Mouse (Mus musculus) thymus, postnatal 36 days (tissue): ENCODE data around the gene Meis2.
A peak's percentile ranks its signal among the peaks of the same experiment; 100 is the strongest.

Source experiments
- DNase-seq, 2 experiments: peaks; one replicate each; pipeline ENCODE4 v3.0.0; 2022; ENCODE audit warnings: mixed read lengths in 2 of 2

The Meis2 gene

DNA sequence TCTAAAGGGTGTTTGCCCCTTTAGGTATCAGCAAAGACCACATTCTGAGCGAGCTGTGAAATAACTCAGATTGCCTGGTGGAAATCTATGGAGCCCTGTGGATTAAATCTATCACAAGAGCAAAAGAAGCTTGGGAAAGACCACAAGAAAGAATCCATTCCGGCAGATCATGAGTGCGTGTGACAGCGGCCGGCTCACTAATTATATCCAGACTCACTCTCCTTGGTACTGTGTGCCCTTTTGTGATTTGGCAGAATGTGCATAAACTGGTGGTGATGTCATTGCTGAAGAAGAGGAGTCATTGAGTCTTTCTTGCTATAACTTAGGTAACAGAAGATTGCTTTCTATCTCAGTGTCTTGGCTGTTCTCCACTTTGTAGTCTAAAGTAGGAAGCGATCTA lies 172.5 kb downstream of the Meis2 start:
- DNase-seq, result no peak

DNA sequence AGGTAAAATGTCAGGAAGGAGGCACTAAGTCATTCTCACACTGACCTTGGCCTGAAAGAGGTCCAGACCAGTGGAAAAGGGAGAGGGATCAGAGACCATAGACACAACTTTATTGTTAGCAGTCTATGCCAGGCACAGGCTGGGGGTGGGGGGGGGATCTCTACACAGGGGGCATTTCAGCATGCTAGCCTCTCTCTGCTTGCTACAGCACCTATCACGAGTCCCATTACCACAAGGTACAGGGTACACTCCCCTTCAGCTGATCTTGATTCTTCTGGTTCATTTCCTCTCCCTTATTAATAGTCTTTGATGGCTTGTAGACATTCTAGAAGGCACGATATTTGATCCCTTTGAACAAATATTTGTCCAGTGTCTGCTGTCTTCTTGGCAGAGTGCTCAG lies 174.9 kb downstream of the Meis2 start:
- no peak for DNase-seq

DNA sequence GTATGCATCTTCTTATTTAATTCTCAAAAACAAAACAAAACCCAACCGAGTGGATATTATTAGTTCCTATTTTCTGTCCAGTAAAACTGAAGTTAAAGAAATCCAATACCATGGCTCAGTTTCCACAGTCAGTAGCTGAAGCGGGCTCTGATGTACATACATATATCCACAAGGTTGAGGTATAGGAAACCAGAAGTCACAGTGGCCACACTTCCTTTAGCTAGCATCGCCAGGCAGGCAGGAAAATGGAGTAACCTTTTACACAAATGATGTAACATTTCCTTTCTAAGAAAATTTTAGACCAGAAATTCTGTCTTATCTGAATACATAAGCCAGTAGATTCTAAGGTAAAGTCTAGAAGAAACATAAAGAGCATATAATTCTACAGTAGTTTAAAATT lies 175.6 kb downstream of the Meis2 start:
- DNase-seq, result no peak

DNA sequence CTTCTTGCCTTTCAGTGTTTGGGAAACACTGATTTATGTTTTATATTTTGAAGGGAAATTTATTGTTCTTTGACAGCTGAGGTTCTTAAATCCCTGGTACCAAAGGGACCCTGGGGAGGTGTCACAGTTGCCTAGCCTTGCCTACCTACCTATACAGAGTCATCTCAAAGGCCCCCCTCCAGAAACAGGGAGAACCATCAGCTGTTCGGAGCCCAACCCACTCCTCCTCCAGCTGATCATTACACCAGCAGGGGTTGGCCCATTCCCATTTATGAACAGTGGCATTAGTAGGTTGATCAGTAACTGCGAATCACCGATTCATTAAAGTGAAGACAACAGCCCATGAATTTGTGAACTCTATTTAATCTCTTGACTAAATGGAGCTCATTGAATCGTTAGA lies 176.4 kb downstream of the Meis2 start:
- no peak for DNase-seq

DNA sequence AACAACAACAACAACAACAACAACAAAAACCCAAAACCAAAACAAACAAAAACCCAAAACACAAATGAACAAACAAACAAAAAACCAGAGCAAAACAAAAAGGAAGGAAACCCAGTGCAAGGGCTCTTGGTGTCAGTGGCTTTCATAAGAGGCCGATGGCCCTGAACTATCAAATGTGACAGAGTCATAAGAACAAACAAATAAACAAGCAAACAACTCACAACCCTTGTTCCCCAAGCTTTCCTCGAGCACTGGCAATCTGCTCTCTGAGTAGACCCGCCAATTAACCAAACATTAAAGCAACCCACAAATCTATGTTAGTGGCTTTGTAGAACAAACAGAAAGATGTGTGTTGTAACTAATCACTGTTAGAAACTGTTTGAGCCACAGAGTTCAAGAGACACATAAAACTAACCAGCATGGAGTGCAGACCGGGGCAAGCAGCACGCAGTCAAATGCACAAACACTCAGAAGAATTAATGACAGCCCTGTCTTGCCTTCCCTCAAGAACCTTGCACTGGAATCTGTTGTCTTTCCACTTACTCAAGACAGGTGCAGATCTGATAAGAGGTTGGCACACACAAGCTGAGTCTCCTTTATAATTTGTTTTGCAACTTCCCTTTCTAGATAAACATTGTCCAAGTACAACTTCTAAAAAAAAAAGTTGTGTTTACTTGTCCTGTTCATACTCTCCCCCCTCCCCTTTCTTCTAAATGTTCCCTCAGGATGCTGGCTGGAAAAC lies 177.1 kb downstream of the Meis2 start:
- DNase-seq, result no peak

DNA sequence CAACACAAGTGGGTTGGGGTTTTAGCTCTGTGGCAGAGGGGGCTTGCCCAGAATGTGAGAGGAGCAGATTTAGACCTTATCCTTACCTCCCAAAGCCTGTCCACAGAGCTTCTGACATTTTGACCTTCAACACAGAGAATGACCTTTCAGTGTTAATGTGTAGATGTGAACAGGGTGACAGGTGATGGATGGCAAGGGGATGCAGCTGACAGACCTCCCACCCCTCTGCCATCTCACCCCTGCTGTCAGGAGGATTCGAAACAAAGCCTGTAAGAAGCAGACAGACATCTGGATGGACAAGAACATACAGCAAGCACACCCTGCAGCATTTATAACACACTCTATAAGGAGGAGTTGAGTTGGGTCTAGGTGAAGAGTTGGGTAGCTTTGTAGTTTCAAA lies 178.0 kb downstream of the Meis2 start:
- DNase-seq, result no peak

DNA sequence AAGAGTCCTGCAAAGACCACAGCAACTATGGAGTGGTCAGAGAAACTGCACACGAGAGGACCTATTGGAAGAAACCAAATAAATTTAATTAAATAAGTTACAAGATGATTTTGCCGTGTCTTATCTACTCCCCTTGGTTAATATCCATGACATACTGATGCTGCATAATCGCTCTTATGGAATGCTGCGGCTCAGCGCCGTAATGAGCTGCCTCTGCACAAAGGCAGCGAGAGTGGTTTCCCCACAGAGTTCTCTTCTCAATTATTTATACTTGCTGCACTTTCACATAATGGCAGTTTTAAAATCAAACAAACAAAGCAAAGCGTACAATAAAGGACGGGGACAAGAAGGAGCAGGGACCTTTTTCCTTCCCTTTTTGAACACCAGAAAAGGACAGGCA lies 181.5 kb downstream of the Meis2 start:
- DNase-seq, result no peak

DNA sequence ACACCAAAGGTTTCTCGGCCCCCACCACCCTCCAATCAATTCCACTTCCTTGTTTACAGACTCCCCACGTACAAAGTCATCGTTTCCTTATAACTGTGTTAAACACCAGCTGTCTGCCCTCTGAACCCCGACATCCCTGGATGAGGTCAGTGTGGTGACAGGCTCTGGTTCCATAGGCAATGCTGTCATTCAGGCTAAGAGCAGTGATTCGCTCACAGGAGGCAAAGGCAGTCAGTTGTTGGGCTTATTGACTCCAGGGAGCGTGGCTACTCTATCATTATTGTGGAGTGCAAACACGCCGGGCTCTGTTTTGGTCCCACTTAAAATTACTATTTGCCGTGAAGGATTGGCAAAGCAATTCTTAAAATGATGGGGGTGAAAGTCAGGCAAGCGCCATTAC lies 182.1 kb downstream of the Meis2 start:
- no peak for DNase-seq

DNA sequence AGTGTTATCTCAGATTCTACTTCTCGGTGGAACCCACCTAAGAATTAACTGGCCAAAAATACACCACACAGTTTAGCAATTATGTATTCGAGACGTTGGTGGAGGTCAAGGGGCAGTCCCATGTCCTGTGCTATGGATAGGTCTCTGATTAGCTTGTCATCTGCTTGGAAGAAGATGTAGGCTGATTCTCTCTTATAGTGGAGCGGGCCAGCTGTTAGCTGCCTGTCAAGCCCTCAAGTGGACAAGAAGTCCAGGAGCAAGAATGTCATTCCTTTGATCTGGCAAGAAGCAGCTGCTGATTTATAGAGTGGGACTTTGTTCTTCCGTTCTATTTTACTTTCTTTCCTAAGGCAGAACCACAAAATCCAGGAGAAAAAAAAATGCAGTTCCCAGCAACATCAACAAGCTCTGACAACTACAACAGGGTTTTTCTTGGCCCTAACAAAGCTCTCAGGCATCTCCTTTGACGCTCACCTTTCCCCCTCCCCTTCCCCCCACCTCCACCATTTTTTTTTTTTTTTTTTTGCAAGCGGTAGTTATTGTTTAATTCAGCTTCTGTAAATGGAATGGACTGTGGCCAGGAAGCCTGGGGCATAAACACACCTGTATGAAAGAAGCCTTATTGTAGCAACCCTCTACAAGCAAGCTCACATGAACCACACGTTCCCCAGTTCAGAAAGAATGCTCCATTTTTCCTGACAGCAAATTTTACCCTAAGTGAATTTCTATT lies 189.7 kb downstream of the Meis2 start:
- DNase-seq, result no peak

DNA sequence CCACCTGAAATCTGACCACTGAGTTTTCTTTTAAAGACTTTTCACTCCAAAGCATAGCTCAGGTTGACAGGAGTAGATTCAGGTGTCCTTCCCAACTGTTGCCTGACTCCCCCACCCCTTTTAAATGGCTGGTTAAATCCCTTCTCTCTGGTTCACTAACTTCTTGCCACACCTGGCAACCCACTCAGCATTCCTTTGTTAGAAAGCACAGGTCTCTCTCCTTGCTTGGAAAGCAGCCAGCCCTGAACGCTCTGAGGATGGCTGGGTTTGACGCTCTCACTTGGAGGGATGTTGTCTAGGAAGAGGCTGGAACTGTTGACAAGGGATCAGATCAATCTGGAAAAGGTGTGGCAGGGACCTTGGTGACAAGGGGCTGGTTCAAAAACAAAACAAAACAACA lies 192.8 kb downstream of the Meis2 start:
- DNase-seq, result no peak

DNA sequence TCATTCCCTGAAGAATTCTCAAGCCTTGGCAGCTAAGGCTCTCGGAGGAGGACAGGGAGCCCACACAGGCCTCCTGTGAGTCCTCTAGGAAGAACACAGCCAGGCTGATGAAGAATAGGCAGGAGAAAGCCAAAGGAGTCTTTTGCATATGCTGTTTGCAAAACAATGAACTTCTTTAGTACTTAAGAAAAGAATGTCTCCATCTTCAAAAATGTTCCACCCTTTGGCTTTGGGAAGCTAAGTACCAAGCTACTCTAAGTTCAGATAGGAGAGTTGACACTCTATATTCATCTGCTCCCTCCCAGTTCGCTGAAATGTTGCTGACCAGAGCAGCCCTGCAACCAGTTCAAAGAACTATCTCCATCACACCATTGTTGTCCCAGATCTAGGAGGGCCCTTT lies 195.7 kb downstream of the Meis2 start:
- DNase-seq, result no peak

DNA sequence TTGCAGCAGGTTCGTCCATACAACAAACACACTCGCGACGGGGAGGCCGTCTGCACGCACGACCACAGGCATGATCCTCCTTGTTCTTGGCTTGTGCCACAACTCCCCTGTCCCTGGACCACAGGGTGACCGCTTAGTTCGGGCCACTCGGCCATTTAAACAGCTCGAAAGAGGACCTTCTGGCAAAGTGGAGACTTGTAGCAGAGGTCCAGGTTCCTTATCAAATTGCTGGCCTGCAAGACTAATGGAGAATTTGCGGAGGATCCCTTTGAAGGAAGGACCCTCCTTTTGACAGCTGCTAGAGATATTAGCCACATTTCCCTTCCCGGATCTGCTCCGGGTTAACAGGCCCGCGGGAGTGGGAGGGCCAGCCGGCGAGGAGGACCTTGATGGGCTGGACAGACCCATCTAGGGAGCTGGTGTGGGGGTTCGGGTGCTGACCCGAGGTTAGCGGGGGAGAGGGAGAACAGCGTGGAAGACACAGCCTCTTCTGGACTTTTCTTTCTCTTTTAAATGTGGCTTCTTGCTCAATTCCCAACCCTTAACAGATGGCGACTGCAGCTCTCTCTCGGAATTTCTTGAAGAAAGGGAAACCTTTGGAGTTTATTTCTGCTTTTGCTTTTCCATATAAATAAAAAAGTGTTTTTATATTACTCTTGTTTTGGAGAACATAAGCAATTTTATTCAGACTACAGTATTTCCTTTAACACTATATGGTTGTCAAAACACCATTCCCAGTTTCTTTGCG lies 204.9 kb downstream of the Meis2 start:
- DNase-seq, result no peak

DNA sequence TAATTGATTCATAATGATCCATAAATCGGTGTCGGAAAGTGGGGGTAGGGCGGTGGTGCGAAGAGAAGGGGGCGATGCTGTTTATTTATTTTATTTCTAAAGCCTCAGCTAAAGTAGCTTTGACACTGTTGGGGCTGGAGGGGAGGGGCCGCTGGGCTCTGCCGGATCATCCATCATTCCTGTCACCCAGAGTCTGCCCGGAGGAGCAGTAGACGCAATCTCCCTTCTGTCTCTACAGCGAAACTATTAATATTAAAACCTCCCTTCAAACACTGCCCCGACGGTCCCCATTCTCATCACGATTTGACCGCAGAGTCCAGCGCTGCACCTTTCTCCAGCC lies 205.5 kb downstream of the Meis2 start:
- DNase-seq, result no peak

DNA sequence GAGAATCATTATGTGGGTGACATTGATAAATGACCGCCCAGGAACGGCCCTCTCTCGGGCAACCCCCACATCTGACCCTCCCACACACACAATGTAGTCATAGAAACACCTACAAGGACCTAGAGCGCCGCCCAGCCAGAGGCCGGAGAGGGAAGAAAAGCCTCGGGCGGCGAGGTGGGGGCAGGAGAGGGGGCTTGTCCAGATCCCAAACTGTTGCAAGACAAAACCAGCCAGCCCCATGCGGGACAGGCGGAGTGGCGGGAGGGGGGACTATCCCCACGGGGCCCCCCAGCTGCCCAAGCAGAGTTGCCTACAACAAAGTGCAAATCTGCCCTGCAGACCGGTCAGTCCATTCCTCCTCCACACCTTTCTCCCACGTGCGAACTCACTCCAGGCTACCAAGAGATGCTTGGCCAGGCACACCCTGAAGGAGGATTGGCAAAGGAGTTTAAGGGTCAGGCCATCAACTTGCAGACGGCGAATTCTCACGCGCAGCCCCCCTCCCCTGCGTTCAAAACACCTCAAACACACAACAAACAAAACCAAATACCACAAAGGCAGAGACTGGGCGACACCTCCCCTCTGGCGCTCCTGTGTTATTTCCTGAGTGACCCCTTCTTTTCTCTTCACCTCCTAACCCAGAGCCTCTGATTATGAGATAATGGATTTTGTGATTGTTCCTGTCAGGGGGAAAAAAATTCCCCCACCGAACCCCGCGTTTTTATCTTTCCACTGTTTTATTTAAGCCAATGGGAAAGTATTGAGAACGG lies 206.1 kb downstream of the Meis2 start:
- no peak for DNase-seq

DNA sequence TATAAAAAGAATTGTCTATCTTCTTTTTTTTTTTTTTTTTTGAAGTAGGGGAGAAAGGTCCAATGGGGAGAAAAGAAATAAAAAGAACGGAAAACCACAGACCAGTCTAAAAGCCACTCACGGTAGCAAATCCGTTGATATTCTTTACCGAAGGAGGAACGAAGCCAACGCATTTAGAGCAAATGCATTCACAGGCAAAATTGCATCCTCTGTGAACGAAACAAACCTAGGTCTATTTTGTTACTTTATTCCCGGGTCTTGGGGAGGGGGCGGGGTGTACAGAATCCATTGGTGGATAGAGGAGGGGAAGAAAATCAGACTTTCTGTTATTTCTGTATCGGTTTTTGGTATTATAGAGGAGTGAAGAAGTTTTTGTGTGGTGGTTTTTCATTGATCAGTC lies 206.7 kb downstream of the Meis2 start:
- DNase-seq, result no peak

DNA sequence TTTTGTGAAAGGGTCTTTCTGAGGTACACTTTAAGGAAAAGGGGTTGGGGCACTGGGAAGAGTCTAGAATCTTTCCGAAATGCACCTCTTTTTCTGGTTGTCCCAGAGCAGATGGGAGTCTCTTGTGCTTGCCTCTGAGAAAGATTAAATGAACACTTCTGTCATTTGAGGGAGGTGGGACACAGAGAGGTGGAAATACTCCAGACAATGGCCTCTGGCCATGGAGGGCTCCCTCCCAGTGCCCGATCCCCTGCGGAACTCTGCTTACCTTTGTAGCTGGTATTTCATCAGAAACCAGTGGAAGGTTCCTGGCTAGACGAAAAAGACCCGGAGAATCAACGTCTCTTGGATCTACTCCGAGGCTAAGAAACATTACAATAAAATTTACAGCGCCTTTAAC lies 207.4 kb downstream of the Meis2 start:
- DNase-seq, result no peak

DNA sequence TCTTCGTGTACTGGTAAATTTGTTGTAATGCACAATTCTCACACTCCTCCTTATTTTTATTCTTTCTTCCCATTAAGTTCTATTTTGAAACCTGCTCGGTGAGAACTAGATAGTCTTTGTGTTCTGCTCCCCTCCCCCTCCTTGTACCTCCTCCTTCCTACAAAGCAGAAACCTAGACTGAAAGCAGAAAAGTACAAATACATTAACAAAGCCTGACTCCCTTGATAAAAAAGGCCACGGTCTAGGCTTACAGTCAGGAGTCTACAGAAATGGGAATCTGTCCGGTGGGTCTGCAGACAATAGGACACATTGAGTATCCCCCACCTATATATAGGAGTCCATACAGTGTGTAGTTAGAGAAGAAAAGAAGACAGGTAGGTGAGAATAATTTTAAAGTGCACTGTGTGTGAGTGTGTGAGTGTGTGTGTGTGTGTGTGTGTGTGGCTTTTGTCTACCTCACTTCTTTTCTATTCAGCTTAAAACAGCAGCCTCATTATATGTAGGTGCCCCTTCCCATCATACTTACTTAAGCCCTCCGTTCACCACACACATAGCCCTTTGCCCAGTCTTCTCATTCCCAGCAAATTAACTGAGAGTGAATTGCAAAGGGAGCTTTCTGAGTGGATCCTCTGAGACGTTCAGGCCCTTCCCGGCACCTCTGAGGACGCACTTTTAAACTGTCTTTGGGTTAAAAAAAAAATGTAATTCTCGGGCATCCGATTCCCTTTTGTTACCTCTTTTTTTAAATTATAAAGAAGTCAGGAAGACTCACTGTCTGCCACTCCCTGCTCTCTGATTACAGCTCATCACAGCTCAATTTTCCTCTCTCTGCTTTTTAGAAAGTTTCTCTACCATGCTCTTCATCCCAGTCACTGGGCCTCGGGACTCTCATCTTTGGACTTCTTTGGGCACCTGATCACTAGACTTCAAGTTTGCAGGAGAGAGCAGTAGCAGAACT lies 208.2 kb downstream of the Meis2 start:
- DNase-seq, result no peak

DNA sequence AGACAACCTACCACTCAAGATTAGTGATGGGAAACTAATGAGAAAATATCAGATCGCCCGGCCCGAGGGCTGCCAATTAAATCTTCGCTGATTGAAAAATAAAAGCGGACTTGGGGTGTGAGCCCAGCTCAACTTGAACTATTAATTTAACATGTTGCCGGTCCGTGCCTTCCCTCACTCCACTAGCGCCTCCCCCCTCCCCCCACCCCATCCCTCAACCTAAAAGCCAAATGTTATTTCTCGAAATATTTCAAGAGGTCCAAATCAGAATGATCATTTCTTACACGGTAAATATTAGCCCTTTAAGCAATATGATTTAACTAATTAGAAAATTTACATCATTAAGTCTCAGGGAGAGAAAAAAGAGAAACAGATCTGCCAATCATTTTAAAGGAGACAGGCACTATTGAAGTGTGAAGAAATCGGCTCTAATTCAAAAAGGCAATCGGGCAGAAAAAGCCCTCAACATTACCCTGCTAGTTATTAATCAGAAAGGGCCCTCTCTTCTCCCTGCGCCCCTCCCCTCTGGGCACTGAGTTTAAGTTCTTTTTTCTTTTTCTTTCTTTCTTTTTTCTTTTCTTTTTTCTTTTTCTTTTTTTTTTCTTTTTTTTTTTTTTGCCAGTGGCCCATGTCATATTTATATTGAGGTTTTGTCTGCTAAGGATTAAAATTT lies 209.1 kb downstream of the Meis2 start:
- no peak for DNase-seq

DNA sequence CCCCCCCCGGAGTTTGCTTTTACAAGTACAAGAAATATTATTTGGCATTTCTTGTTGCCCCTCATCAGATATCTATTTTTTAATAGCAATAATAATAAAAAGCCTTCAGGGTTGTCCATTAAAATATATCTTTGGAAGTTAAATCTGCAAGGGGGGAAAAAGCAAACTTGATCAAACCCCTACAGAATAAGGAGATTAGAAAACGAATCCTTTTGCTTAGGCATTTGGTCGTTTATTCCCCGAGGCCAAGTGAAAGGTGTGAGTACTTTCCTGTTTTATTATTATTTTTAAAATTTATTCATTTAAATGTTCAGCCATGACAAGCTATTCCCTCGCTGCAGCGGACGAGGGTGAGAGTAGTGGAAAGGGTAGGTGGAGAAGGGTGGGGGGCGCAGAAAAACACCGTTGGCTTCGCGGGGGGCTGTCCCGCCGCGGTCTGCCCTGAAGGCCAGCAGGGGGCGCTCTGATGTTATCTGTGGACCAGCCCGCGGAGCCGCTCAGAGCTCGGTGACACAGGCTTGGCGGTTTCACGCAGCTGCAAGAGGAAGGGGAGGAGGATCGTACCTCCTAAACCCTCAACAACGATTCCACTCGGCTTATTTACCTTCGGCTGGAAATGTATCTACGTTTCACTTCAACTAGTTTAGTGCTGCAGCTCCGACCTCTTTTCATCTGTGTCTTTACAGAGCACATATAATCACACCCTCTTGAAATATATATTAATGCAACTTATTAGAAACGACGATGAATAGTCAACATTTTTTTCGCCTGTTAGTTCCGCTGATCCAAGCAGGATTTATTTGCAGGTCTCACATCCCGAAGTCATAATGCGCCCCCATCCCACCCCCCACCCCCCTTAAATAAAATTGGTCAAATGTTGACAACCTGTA lies 209.9 kb downstream of the Meis2 start:
- peak; percentile 49 to 56 for DNase-seq

DNA sequence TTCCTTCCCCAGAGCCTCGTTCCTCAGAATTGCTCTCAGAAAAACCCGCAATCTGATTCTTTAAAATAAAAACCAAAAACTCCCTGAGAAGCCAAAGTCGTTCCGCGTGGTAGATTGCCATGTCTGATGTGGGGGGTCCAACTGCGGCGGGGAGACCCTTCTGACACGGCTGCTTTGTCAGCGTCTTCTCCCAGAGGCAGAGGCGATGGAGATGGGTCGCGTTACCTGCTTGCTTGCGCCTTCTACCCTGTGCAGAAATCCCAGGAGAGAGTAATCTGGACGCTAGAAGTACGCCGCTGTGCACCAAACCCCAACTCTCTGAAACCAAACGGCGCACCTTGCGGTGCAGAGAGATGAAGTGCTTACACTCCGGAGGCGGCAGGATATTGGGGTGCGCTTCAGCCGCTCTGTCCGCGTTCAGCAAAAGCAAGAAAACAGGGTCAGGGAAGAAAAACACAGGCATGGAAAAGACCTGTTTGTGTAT lies 210.8 kb downstream of the Meis2 start:
- no peak for DNase-seq
